Comparison of ENCODE assay signal across 21 mouse cellular contexts in the genomic region with DNA sequence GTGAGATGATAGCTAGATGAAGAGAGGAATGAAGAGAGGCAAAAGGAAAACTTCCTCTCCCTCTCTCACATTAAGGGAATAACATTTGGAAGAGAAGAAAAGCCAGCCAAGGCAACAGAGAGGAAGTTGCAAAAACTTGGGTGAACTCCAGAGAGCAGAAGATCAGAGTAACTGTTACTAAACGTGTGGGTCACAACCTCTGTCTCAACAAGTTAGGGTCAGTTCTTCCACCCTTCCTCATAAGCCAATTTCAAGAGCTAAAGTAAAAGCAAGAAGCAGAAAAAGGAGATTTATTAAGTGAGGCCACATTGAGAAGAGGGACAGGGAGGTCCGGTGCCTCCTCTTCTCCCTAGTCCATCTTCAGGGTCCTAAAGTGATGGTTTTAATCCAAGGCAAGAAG. TPM values are rescaled to one million over a fixed set of nuclear protein-coding genes. Genes with fewer than 3 reads are reported as not detected.
DNase-seq lines count a peak whose midpoint lies in the region; ATAC-seq and TF ChIP-seq lines count a peak whose summit lies in the region.
"Had no signal": no experiment of that assay in that cellular context is flagged by ENCODE, and none has a peak within 500 bp of the region (broad histone marks: within the 10 kb centered on the region; RNA-seq: fewer than 3 reads in every experiment).

No protein-coding gene starts in this region.

- no peak overlapping the region for H3K27ac ChIP-seq in lung, embryonic 14.5 days (ENCODE audit: low read depth)
- H3K27ac ChIP-seq in lung, postnatal 0 days (ENCODE audit: low read length) = 0 out of 2 replicates have a peak overlapping the region, but pooled peaks have one; percentile 47
- no peak overlapping the region for H3K27ac ChIP-seq in cerebellum, adult 2 months (ENCODE audit: insufficient read depth, low read length)
- H3K27ac ChIP-seq: embryonic facial prominence, embryonic 15.5 days; forebrain, embryonic 10.5 days; gastrocnemius, adult 2 months; heart, embryonic 10.5 days; hindbrain, embryonic 12.5 days had no signal

- no peak for TF ChIP-seq POLR2A in lung, adult 2 months (IDR thresholded peaks at IDR 0.05; ENCODE audit: borderline replicate concordance, extremely low read depth, low read depth, low read length)
- TF ChIP-seq POLR2A in cerebellum, adult 2 months (IDR thresholded peaks at IDR 0.05; ENCODE audit: borderline replicate concordance, insufficient read depth, low read length) = no peak

- no peak overlapping the region for H3K4me3 ChIP-seq in lung, embryonic 14.5 days (ENCODE audit: low read depth, low read length)
- H3K4me3 ChIP-seq in lung, adult 2 months (replicated peaks; ENCODE audit: extremely low read depth, low read depth, low read length) = no peak overlapping the region
- no peak overlapping the region for H3K4me3 ChIP-seq in lung, postnatal 0 days (ENCODE audit: low read depth, low read length)
- H3K4me3 ChIP-seq in cerebellum, adult 2 months (replicated peaks; ENCODE audit: insufficient read depth, low read depth, low read length) = no peak overlapping the region
- H3K4me3 ChIP-seq: embryonic facial prominence, embryonic 15.5 days; erythroblast, embryonic 14.5 days; forebrain, embryonic 10.5 days; gastrocnemius, adult 2 months; heart, embryonic 10.5 days; hindbrain, embryonic 12.5 days had no signal

- no peak for TF ChIP-seq CTCF in lung, embryonic 14.5 days (IDR thresholded peaks at IDR 0.05; ENCODE audit: low read depth)
- no peak for TF ChIP-seq CTCF in lung, adult 2 months (IDR thresholded peaks at IDR 0.05; ENCODE audit: insufficient read depth, low read length)
- TF ChIP-seq CTCF in lung, postnatal 0 days (IDR thresholded peaks at IDR 0.05) = no peak
- TF ChIP-seq CTCF in cerebellum, adult 2 months (IDR thresholded peaks at IDR 0.05; ENCODE audit: borderline replicate concordance, insufficient read depth, low read depth, low read length) = no peak

- H3K4me1 ChIP-seq in lung, embryonic 14.5 days (ENCODE audit: insufficient read depth) = no peaks in the 10 kb centered on the region
- H3K4me1 ChIP-seq in lung, adult 2 months (ENCODE audit: control insufficient read depth, insufficient read depth, low read length) = no peaks in the 10 kb centered on the region
- no peaks in the 10 kb centered on the region for H3K4me1 ChIP-seq in lung, postnatal 0 days (ENCODE audit: insufficient read depth, low read depth, low read length)
- H3K4me1 ChIP-seq in cerebellum, adult 2 months (ENCODE audit: control insufficient read depth, insufficient read depth, low read length) = no peaks in the 10 kb centered on the region
- H3K4me1 ChIP-seq: embryonic facial prominence, embryonic 15.5 days; forebrain, embryonic 10.5 days; heart, embryonic 10.5 days; hindbrain, embryonic 12.5 days had no signal

- no peaks in the 10 kb centered on the region for H3K36me3 ChIP-seq in lung, embryonic 14.5 days (ENCODE audit: insufficient read depth)
- H3K36me3 ChIP-seq in lung, postnatal 0 days (ENCODE audit: insufficient read depth, low read length) = no peaks in the 10 kb centered on the region
- H3K36me3 ChIP-seq: embryonic facial prominence, embryonic 15.5 days; forebrain, embryonic 10.5 days; heart, embryonic 10.5 days; hindbrain, embryonic 12.5 days had no signal

- peak; percentile 78 for DNase-seq in lung, embryonic 14.5 days
- DNase-seq in lung, adult 2 months = no peak
- DNase-seq in lung, postnatal 0 days (ENCODE audit: low spot score) = peak; percentile 86
- DNase-seq in lung, postnatal 25 days (ENCODE audit: low spot score) = peak; percentile 55
- no peak for DNase-seq in thymus, postnatal 36 days
- no peak for DNase-seq in cerebellum, adult 2 months
- DNase-seq: adrenal gland, adult 8-10 months; adrenal gland, postnatal 36 days; cerebellum, adult 8-10 months; cerebellum, postnatal 14 days; embryo, embryonic 11 days; gastrocnemius, adult 2 months; heart, postnatal 10 days; heart, postnatal 4 days had no signal

- peak; percentile 58; the same call in 1 of the 2 replicates for ATAC-seq in lung, embryonic 14.5 days (ENCODE audit: insufficient read depth)
- peak; percentile 73 for ATAC-seq in lung, postnatal 0 days
- ATAC-seq: forebrain, embryonic 14.5 days had no signal

- peak; percentile 61 for TF ChIP-seq EP300 in lung, postnatal 0 days (IDR thresholded peaks at IDR 0.05)

- no peaks in the 10 kb centered on the region for H3K27me3 ChIP-seq in lung, embryonic 14.5 days (ENCODE audit: insufficient read depth, low read length)
- H3K27me3 ChIP-seq in lung, postnatal 0 days (replicated peaks; ENCODE audit: insufficient read depth, low read length) = no peaks in the 10 kb centered on the region
- no peaks in the 10 kb centered on the region; the same call in 1 of the 2 replicates for H3K27me3 ChIP-seq in cerebellum, adult 2 months (ENCODE audit: control insufficient read depth, insufficient read depth, low read length)
- H3K27me3 ChIP-seq: embryonic facial prominence, embryonic 15.5 days; hindbrain, embryonic 12.5 days had no signal

- no peak overlapping the region for H3K9ac ChIP-seq in lung, embryonic 14.5 days
- no peak overlapping the region for H3K9ac ChIP-seq in lung, postnatal 0 days (replicated peaks; ENCODE audit: low read depth)
- H3K9ac ChIP-seq: embryonic facial prominence, embryonic 15.5 days; hindbrain, embryonic 12.5 days had no signal

- no peaks in the 10 kb centered on the region for H3K9me3 ChIP-seq in lung, embryonic 14.5 days (ENCODE audit: low read depth, low read length)
- H3K9me3 ChIP-seq in lung, postnatal 0 days (ENCODE audit: low read length) = no peaks in the 10 kb centered on the region
- H3K9me3 ChIP-seq: embryonic facial prominence, embryonic 15.5 days; forebrain, embryonic 10.5 days; heart, embryonic 10.5 days; hindbrain, embryonic 12.5 days had no signal

- WGBS in lung, embryonic 14.5 days = 41% methylated on average over 2 of the region's 2 CpGs
- WGBS in lung, adult 2 months = 42% methylated on average over 2 of the region's 2 CpGs
- WGBS in lung, postnatal 0 days = 39% methylated on average over 2 of the region's 2 CpGs
- WGBS in cerebellum, adult 2 months = 51% methylated on average over 2 of the region's 2 CpGs

- H3K4me2 ChIP-seq in lung, embryonic 14.5 days = no peak overlapping the region
- no peak overlapping the region for H3K4me2 ChIP-seq in lung, postnatal 0 days (replicated peaks; ENCODE audit: low read depth, low read length)
- H3K4me2 ChIP-seq: embryonic facial prominence, embryonic 15.5 days; hindbrain, embryonic 12.5 days had no signal

RNA-seq across cellular contexts. Expression of a gene that starts 19.7 kb away (rescaled TPM):
- 0.13 and 0.16 TPM in 2 replicates for polyA plus RNA-seq in lung, embryonic 14.5 days (2014; fragmentation: Nextera tagmentation; extraction: Ambion mirVana)
- polyA plus RNA-seq in lung, adult 2 months (2012; rRNA removed) = 0.96 and 1.3 TPM in 2 replicates
- polyA plus RNA-seq in lung, postnatal 0 days (2015; fragmentation: Nextera tagmentation; extraction: Ambion mirVana) = 0.13 and 0.14 TPM in 2 replicates
- not detected in 2 replicates for polyA plus RNA-seq in cerebellum, adult 2 months (2012; rRNA removed)
- polyA plus RNA-seq: embryonic facial prominence, embryonic 11.5 days; hindbrain, embryonic 12.5 days had no signal

Comparison
In these comparisons a context has a peak if more than half of its experiments do, and no peak if none do; other contexts are left out.
1. DNase-seq: peak in lung, embryonic 14.5 days (single experiment), lung, postnatal 0 days (single experiment) and lung, postnatal 25 days (single experiment); none in lung, adult 2 months (single experiment), thymus, postnatal 36 days (0 of 2) and cerebellum, adult 2 months (0 of 2).